Mouse (Mus musculus): ENCODE results near the gene Rab6b. TPM values are rescaled to one million over a fixed set of nuclear protein-coding genes. Genes with fewer than 3 reads are reported as not detected.

Rab6b gene
- polyA plus RNA-seq, 1 experiment from 2014 or later: 110 TPM

Other genes starting within 250 kb of the Rab6b start
- gene Slco2a1, start 123.1 kb upstream of the Rab6b start, polyA plus RNA-seq (2015; fragmentation: Nextera tagmentation; extraction: Ambion mirVana): 3.0 and 3.5 TPM in 2 replicates
- gene Srprb, start 90.3 kb downstream of the Rab6b start, polyA plus RNA-seq (2015; fragmentation: Nextera tagmentation; extraction: Ambion mirVana): 59.3 and 59.8 TPM in 2 replicates
- 0.37 TPM in 1 of 2 replicates, not detected in the other for gene Gm20425, start 118.5 kb downstream of the Rab6b start, polyA plus RNA-seq (2015; fragmentation: Nextera tagmentation; extraction: Ambion mirVana)
- gene Trf, start 118.7 kb downstream of the Rab6b start, polyA plus RNA-seq (2015; fragmentation: Nextera tagmentation; extraction: Ambion mirVana): 35.0 and 39.6 TPM in 2 replicates
- gene 1300017J02Rik, start 193.3 kb downstream of the Rab6b start, polyA plus RNA-seq (2015; fragmentation: Nextera tagmentation; extraction: Ambion mirVana): 0.55 and 1.8 TPM in 2 replicates
- 17.8 and 18.9 TPM in 2 replicates for gene Topbp1, start 193.4 kb downstream of the Rab6b start, polyA plus RNA-seq (2015; fragmentation: Nextera tagmentation; extraction: Ambion mirVana)